Mouse (Mus musculus) hindbrain, embryonic 10.5 days (tissue): Measurements from ENCODE around the gene Son. TPM values are rescaled to one million over a fixed set of nuclear protein-coding genes. Genes with fewer than 3 reads are reported as not detected.
"Not testable (repeated sequence)": the region's sequence is repeated elsewhere in the genome, so short reads cannot be mapped to it uniquely, and the experiment has no call there.

Experiments
- DNase-seq: peaks from one replicate; pipeline ENCODE4 v3.0.0-alpha.2; 2017; ENCODE audit warnings: low spot score
- H3K27ac ChIP-seq: fragments of 300-500 bp; sonication (generic); 2 replicates; pipeline ENCODE4 v1.5.1; 2016; ENCODE audit warnings: mild to moderate bottlenecking, moderate library complexity
- H3K27me3 ChIP-seq: fragments of 300-500 bp; sonication (generic); 2 replicates; pipeline ENCODE4 v1.6.1; 2016; ENCODE audit warnings: mild to moderate bottlenecking; ENCODE audit not compliant: poor library complexity, insufficient read depth, severe bottlenecking
- H3K36me3 ChIP-seq: fragments of 300-500 bp; sonication (generic); 2 replicates; pipeline ENCODE4 v1.6.1; 2016; ENCODE audit warnings: mild to moderate bottlenecking, moderate library complexity
- H3K4me1 ChIP-seq: fragments of 300-500 bp; sonication (generic); replicated peaks from 2 replicates; pipeline ENCODE4 v1.6.1; 2016; ENCODE audit warnings: mild to moderate bottlenecking
- H3K4me3 ChIP-seq: fragments of 300-500 bp; sonication (generic); 2 replicates; pipeline ENCODE4 v1.5.1; 2016; ENCODE audit warnings: mild to moderate bottlenecking, moderate library complexity
- H3K9me3 ChIP-seq: fragments of 300-500 bp; sonication (generic); 2 replicates; pipeline ENCODE4 v1.6.1; 2016; ENCODE audit warnings: mild to moderate bottlenecking, moderate library complexity
- WGBS: fragments of 180-500 bp; shearing (Covaris S2); methylation state at CpG from one replicate; pipeline ENCODE4 v1.1.7; 2016; 5-methylcytosine and 5-hydroxymethylcytosine counted together
- polyA plus RNA-seq: library from polyadenylated mRNA; unstranded; fragments of >200 nt; fragmentation: Nextera tagmentation; extraction: Ambion mirVana; gene quantifications from 2 replicates; pipeline ENCODE4 v1.2.1, GENCODE M21; 2016

Gene Son
- polyA plus RNA-seq, 1 experiment from 2014 or later, result 102 TPM

DNA sequence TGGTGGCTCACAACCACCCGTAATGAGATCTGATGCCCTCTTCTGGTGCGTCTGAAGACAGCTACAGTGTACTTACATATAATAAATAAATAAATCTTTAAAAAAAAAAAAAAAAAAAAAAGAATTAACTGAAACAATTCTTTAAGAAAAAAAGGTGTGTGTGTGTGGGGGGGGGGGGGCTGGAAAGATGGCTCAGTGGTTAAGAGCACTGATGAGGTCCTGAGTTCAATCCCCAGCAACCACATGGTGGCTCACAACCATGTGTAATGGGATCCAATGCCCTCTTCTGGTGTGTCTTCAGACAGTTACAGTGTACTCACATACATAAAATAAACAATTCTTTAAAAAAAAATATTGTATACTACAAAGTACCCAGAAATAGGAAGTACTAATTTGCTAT is 1.9 kb upstream of the Son start:
- peak overlapping the region; percentile 88 for H3K4me3 ChIP-seq
- not testable (repeated sequence) for H3K27me3 ChIP-seq, DNase-seq, H3K27ac ChIP-seq, H3K9me3 ChIP-seq
- WGBS, result 90% methylated on average over 1 of the region's 2 CpGs
- H3K36me3 ChIP-seq, result peaks cover 31% of the 10 kb centered on the region
- H3K4me1 ChIP-seq, result peaks cover 22% of the 10 kb centered on the region

DNA sequence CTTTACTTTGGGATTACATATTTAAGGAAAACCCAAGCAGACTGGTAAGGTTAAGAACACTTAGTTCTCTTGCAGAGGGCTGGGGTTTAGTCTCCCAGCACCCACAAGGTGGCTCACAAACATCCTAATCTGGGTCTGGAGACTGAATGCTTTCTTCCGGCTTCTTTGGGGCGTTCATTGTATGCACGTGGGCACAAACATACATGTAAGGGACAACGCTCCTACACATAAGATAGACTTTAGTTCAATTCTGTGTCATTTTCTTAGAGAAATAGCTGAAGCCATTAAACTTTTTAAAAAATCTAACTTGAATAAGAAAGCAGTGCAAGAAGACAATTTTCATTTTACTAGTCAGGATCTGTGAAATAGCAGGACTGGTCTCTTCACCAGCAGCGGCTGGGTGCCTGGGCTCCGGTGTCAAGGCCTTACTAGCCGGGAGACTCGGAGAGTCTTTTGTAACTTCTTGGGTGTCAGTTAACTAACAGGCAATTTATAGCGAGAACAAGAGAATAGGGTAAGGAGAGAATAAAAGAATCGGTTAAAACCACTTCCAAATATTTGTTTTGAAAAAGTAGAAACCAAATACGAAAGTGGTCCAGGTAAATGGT is 1.2 kb upstream of the Son start:
- Histone ChIP-seq H3K4me3 (peak overlapping the region; percentile 88), H3K36me3 (peaks cover 29% of the 10 kb centered on the region), H3K27ac (peak overlapping the region; percentile 99), H3K9me3 (no peaks in the 10 kb centered on the region), H3K27me3 (no peaks in the 10 kb centered on the region), H3K4me1 (peaks cover 22% of the 10 kb centered on the region)
- 3% methylated on average over 11 of the region's 11 CpGs for WGBS
- DNase-seq, result no peak

DNA sequence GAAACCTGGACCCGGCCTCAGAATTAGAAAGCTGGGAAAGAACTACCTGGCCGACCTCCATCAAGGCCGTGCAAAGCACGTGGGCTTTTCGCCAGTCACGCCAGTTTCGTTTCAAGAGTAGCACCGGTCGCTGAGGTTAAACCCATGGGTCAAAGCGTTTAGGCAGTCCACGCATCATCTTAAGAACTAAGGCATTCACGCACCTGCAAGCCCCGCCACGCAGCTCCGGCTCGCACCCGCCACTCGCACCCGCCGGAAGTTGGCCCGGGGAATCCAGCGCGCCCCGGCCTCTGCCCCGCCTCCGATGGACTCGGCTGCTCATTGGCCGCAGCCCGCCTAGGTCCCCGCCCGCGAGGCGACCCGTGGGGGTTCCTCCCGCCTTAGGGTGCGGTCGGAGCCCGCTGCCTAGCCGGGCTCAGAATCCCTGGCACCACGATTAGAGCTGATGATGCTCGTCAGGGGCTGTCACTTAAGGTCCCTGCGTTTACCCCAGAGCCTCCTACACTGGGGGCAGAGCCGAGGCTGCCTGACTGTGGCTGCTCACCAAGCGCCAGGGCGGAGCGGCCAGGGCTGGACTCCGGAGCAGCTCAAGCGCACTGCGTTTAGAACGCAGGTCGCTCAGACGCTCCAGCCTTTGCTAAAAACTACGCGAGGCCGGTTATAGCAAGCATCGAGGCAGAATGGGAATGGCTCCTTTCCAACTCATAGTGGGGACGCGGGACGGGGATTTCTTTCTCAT is 456 bp upstream of the Son start, which contains the start of gene Gart:
TSS of gene Gart (minus strand) at position 272 of the 739 bp plus-strand sequence.
- Histone ChIP-seq H3K4me3 (peak within 1 kb of the TSS; percentile 88), H3K27me3 (no peaks in the 10 kb centered on the region), H3K9me3 (no peaks in the 10 kb centered on the region), H3K36me3 (peaks cover 29% of the 10 kb centered on the region), H3K4me1 (peaks cover 22% of the 10 kb centered on the region), H3K27ac (peak within 1 kb of the TSS; percentile 99)
- peak; percentile 91 for DNase-seq
- WGBS, result under 1% methylated on average over 59 of the region's 59 CpGs

DNA sequence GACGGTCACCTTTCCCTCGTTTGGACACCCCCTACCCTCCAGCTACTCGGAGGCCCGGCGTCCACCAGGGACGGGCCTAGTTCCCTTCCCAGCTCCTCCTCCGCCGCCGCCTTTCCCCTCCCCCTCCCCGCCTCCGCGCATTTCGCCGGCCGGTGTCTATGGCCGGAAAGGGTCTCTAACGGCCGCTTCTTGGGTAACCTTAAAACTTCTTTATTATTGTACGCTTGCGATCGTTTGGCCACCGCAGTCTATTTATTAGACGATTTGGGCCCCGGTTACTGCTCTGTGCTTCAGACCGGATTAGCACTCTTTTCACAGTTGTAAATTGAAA is 879 bp downstream of the Son start:
- under 1% methylated on average over 25 of the region's 25 CpGs for WGBS
- H3K27ac ChIP-seq, result peak overlapping the region; percentile 99
- H3K36me3 ChIP-seq, result peaks cover 29% of the 10 kb centered on the region

DNA sequence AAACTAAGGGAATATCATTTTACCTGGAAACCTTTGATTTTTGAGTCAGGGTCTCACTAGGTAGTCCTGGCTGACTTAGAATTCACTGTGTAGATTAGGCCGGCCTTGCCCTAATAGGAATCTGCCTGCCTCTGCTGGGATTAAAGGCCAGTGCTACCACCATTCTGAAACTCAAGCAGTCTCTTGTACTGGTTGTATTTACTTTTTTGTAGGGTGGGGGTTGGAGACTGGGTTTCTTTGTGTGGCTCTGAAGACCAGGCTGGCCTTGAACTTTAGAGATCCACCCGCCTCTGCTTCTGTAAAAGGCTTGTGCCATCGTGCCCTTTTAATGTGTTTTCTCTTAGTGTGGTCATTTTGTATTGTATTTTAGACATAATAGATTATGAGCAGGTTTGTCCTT is 1.9 kb downstream of the Son start:
- peaks cover 36% of the 10 kb centered on the region for H3K36me3 ChIP-seq
- no peaks in the 10 kb centered on the region for H3K9me3 ChIP-seq
- no peaks in the 10 kb centered on the region for H3K27me3 ChIP-seq
- peak overlapping the region; percentile 88 for H3K4me3 ChIP-seq
- no peak for DNase-seq
- 71% methylated on average over 3 of the region's 3 CpGs for WGBS
- H3K4me1 ChIP-seq, result peaks cover 27% of the 10 kb centered on the region
- no peak overlapping the region for H3K27ac ChIP-seq

More for the DNA sequence above, 879 bp downstream of the Son start:
- Histone ChIP-seq H3K9me3 (no peaks in the 10 kb centered on the region), H3K4me1 (peaks cover 27% of the 10 kb centered on the region), H3K4me3 (peak overlapping the region; percentile 88), H3K27me3 (no peaks in the 10 kb centered on the region)
- peak; percentile 82 for DNase-seq

DNA sequence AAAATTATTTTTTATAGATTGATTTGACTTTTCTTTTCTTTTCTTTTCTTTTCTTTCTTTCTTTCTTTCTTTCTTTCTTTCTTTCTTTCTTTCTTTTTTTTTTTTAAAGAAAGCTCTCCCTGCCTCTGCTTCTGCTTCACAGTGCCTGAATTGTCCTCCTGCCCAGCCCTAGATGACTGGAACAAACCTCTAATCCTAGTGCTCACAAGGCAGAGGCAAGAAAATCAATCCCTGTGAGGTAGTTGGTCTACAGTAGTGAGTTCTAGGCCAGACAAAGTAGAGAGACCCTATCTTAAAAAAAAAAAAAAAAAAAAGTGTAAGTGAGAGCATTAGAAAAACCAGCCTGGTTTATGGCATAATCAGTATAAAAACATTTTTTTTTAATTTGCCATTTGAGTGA is 2.5 kb downstream of the Son start:
- no peaks in the 10 kb centered on the region for H3K9me3 ChIP-seq
- H3K4me3 ChIP-seq, result peak overlapping the region; percentile 28; the same call in 1 of the 2 replicates
- H3K27me3 ChIP-seq, result no peaks in the 10 kb centered on the region
- no peak overlapping the region for H3K27ac ChIP-seq
- H3K36me3 ChIP-seq, result peaks cover 42% of the 10 kb centered on the region
- H3K4me1 ChIP-seq, result peaks cover 25% of the 10 kb centered on the region
- no peak for DNase-seq

DNA sequence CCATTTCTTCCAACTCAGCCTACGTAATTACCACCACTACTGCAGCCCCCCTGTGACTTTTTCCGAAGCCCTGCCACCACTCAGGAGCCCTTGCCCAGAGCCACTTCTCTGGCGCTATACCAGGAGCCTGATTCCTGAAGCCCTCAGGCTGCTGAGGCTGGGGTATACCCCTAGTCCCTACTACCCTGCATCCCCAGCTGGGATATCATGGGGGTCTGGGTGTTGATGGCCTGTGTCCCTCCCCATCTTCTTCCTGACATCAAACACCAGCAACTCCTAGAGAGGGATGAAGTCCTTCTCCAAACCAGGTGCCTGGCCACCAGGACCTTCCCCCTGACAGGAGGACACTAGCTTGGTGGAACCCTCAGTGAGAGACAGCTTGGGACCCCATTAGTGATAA is 4.9 kb downstream of the Son start:
- Histone ChIP-seq H3K4me1 (peaks cover 14% of the 10 kb centered on the region), H3K9me3 (no peaks in the 10 kb centered on the region), H3K27ac (no peak overlapping the region), H3K36me3 (peaks cover 66% of the 10 kb centered on the region), H3K27me3 (no peaks in the 10 kb centered on the region), H3K4me3 (no peak overlapping the region)
- DNase-seq, result no peak
- 93% methylated on average over 3 of the region's 3 CpGs for WGBS

DNA sequence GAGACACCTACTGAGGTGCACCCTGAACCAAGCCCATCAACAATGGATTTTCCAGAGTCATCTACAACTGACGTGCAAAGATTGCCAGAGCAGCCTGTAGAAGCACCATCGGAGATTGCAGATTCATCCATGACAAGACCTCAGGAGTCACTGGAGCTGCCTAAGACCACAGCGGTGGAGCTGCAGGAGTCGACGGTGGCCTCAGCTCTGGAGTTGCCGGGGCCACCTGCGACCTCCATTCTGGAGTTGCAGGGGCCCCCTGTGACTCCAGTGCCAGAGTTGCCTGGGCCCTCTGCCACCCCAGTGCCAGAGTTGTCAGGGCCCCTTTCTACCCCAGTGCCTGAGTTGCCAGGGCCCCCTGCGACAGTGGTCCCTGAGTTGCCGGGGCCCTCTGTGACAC is 8.0 kb downstream of the Son start:
- Histone ChIP-seq H3K4me1 (peaks cover 5% of the 10 kb centered on the region; the same call in 1 of the 2 replicates), H3K4me3 (no peak overlapping the region), H3K9me3 (no peaks in the 10 kb centered on the region), H3K36me3 (peaks cover 97% of the 10 kb centered on the region), H3K27me3 (no peaks in the 10 kb centered on the region), H3K27ac (no peak overlapping the region)
- DNase-seq, result no peak
- WGBS, result 97% methylated on average over 9 of the region's 9 CpGs

DNA sequence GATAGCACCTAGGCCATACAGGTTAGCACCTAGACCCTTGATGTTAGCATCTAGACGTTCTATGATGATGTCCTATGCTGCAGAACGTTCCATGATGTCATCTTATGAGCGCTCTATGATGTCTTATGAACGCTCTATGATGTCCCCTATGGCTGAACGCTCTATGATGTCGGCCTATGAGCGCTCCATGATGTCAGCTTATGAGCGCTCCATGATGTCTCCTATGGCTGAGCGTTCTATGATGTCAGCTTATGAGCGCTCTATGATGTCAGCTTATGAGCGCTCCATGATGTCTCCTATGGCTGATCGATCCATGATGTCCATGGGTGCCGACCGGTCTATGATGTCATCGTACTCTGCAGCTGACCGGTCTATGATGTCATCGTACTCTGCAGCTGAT is 10.0 kb downstream of the Son start:
- Histone ChIP-seq H3K4me1 (peaks cover under 1% of the 10 kb centered on the region; the same call in 1 of the 2 replicates), H3K36me3 (peaks cover 100% of the 10 kb centered on the region), H3K27ac (no peak overlapping the region), H3K27me3 (no peaks in the 10 kb centered on the region), H3K9me3 (no peaks in the 10 kb centered on the region), H3K4me3 (no peak overlapping the region)
- 97% methylated on average over 17 of the region's 17 CpGs for WGBS
- DNase-seq, result no peak

DNA sequence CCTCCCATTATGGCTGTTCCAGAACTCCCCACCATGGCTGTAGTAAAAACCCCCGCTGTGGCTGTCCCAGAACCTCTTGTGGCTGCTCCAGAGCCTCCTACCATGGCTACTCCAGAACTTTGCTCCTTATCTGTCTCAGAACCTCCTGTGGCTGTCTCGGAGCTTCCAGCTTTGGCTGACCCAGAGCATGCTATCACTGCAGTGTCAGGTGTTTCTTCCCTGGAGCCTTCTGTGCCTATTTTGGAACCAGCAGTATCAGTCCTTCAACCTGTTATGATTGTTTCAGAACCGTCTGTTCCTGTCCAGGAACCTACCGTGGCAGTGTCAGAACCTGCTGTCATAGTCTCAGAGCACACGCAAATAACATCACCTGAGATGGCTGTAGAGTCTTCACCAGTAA is 11.2 kb downstream of the Son start:
- H3K27ac ChIP-seq, result no peak overlapping the region
- no peak for DNase-seq
- no peaks in the 10 kb centered on the region for H3K4me1 ChIP-seq
- H3K36me3 ChIP-seq, result peaks cover 100% of the 10 kb centered on the region
- H3K4me3 ChIP-seq, result no peak overlapping the region
- WGBS, result 96% methylated on average over 5 of the region's 5 CpGs
- no peaks in the 10 kb centered on the region for H3K27me3 ChIP-seq
- H3K9me3 ChIP-seq, result no peaks in the 10 kb centered on the region

DNA sequence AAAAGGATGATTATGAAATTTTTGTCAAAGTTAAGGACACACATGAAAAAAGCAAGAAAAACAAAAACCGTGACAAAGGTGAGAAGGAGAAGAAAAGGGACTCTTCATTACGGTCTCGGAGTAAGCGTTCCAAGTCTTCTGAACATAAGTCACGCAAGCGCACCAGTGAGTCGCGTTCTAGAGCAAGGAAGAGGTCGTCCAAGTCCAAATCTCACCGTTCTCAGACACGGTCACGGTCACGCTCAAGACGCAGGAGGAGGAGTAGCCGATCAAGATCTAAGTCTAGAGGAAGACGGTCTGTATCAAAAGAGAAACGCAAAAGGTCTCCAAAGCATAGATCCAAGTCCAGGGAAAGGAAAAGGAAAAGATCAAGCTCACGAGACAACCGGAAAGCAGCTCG is 12.5 kb downstream of the Son start:
- H3K4me1 ChIP-seq, result no peaks in the 10 kb centered on the region
- H3K27me3 ChIP-seq, result no peaks in the 10 kb centered on the region
- H3K36me3 ChIP-seq, result peaks cover 100% of the 10 kb centered on the region
- H3K9me3 ChIP-seq, result no peaks in the 10 kb centered on the region
- H3K4me3 ChIP-seq, result no peak overlapping the region
- no peak for DNase-seq
- 97% methylated on average over 20 of the region's 20 CpGs for WGBS
- no peak overlapping the region for H3K27ac ChIP-seq

DNA sequence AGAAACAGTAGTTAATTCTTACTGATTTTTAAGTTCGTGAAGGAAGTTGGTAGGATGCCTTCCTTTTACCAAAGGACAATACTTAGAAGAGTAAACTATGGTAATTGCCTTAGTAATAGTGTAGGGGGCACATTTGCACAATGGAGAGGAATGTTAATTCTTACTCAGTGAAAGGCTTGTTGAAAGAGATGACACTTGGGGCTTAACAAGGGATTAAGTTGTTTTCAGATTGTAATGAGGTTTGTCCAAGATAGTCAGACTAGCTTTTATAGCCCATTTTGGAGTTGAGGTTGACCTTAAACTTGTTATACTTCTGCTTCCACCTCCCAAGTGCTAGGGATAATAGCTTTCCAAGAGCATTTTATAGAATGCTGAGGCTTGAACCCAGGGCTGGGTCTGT is 14.1 kb downstream of the Son start:
- H3K27ac ChIP-seq, result no peak overlapping the region
- WGBS, result 77% methylated on average over 1 of the region's 1 CpGs

DNA sequence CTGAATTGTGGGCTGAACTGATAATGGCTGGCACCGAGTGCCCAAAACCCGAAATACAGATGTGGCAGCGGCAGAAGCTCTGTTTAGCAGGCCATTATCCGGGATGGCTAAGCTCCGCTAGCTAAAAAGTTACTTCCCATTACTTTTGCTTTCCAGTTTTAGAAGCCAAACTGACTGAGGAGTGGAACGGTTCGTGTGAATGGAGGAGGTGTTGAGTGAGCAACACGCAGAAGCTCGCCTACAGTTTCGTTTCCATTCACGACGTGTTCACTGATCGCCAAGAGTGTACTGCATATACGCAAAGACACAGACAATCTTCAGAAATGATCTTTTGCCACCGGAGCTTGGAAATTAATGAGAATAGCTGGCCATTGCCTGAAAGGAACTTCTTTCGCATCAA is 15.0 kb downstream of the Son start:
- no peak for DNase-seq
- Histone ChIP-seq H3K9me3 (no peaks in the 10 kb centered on the region), H3K36me3 (peaks cover 100% of the 10 kb centered on the region), H3K27me3 (no peaks in the 10 kb centered on the region), H3K4me3 (no peak overlapping the region), H3K4me1 (no peaks in the 10 kb centered on the region), H3K27ac (no peak overlapping the region)
- WGBS, result 96% methylated on average over 16 of the region's 16 CpGs

More for the DNA sequence above, 14.1 kb downstream of the Son start:
- Histone ChIP-seq H3K9me3 (no peaks in the 10 kb centered on the region), H3K4me3 (no peak overlapping the region), H3K27me3 (no peaks in the 10 kb centered on the region), H3K36me3 (peaks cover 100% of the 10 kb centered on the region), H3K4me1 (no peaks in the 10 kb centered on the region)
- no peak for DNase-seq
